Mouse (Mus musculus): ENCODE data around the gene Osbp2.

DNA sequence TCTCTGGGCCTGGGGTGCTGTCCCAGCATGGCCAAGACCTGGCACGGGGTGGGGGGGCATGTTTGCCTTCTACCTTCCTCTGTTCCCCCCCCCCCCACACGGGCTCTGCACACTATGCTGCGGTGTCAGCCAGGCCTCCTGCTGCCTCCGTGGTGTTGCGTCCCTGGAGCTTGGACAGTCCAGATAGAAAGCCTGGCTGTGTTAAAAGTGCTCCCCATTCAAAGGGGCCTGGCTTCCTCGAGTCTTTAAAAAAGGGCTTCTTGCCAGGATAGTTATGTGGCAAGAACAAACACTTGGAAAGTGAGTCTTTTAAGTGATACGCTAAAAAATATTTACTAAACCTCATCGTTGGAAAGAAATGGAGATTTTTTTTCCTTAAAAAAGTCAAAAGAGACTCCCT is 159.3 kb downstream of the Osbp2 start:
- TF ChIP-seq USF1 (IDR thresholded peaks at IDR 0.05; ENCODE audit: low read depth) = no peak
- no peak for TF ChIP-seq CTCF (IDR thresholded peaks at IDR 0.05; ENCODE audit: control insufficient read depth, insufficient read depth, insufficient read length)
- TF ChIP-seq MAX (IDR thresholded peaks at IDR 0.05) = no peak
- no peak for TF ChIP-seq MYOD1 (IDR thresholded peaks at IDR 0.05; ENCODE audit: control insufficient read depth, insufficient read length, low read depth)
- no peak for TF ChIP-seq FOSL1 (IDR thresholded peaks at IDR 0.05; ENCODE audit: insufficient read depth, low read length, poor library complexity, severe bottlenecking)
- TF ChIP-seq MYOG (IDR thresholded peaks at IDR 0.05; ENCODE audit: control insufficient read depth, extremely low read depth, insufficient read length) = no peak

Measured in C2C12 (cell line).